Mouse (Mus musculus) kidney, adult 2 months (tissue): ENCODE data around the gene Bach2.

Experiments used
- CTCF ChIP-seq: fragments of 200-500 bp; conservative IDR thresholded peaks from 2 replicates; pipeline ENCODE4 v1.5.1; 2011; ENCODE audit warnings: low read depth, mild to moderate bottlenecking, control low read depth, low read length, moderate library complexity, mixed read lengths; ENCODE audit not compliant: insufficient read depth, insufficient read length
- POLR2A ChIP-seq: fragments of 200-500 bp; IDR thresholded peaks from one replicate; pipeline ENCODE4 v1.6.1; 2011; ENCODE audit warnings: low read depth, low read length, control low read depth

- TF ChIP-seq CTCF (no peak), POLR2A (no peak)
Observed at GRCm38 (mm10) chr4:32522013-32522412, 283.4 kb downstream of the Bach2 start.
